Comparison of ENCODE assay signal across 16 mouse cellular contexts in the genomic region with DNA sequence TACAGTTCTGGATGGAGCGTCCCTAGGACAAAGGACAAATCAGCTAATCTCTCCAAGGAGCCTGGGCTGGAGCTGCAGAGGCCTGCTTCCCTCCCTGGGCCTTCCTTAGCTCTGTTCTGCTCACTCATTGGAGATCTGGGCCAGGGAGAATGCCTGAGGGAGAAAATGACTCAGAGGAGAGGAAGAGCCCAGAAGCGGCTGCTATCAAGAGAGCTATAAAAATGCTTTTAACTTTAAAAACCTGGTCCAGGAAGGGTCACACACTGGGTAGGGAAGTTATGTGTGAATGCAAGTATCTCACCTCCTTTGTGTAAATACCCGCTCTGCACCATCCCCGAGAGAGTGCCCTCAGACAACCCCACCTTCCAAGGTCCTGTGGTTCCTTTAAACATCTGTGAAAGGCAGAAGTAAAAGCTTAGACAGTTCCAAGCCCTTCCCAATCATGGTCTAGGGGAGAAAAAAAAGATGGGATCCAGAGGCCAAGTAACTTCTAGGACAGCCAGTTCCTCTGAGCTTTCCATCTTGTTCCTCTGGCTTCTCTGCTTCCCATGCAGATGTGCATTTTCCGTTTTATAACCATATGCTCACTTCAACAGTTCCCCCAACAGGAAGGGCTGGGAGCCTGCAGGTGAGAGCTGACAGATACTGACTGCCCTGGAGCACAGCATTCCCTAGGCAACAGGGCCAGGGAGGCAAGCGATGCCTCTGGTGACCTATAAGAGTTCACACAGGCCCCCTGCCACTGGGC. TPM values are rescaled to one million over a fixed set of nuclear protein-coding genes. Genes with fewer than 3 reads are reported as not detected.
DNase-seq lines count a peak whose midpoint lies in the region; ATAC-seq and TF ChIP-seq lines count a peak whose summit lies in the region.
"Had no signal": no experiment of that assay in that cellular context is flagged by ENCODE, and none has a peak within 500 bp of the region (broad histone marks: within the 10 kb centered on the region; RNA-seq: fewer than 3 reads in every experiment).

No protein-coding gene starts in this region.

- no peak overlapping the region for H3K4me3 ChIP-seq in gastrocnemius, adult 2 months
- no peak overlapping the region for H3K4me3 ChIP-seq in brown adipose tissue, adult 24 weeks (ENCODE audit: insufficient read depth, low read depth, low read length)
- no peak overlapping the region for H3K4me3 ChIP-seq in heart, embryonic 11.5 days (ENCODE audit: low read depth, low read length)
- H3K4me3 ChIP-seq in limb, embryonic 12.5 days (replicated peaks): no peak overlapping the region
- no peak overlapping the region for H3K4me3 ChIP-seq in midbrain, embryonic 11.5 days (ENCODE audit: low read depth, low read length)
- no peak overlapping the region for H3K4me3 ChIP-seq in liver, embryonic 11.5 days (ENCODE audit: low read depth, low read length)
- H3K4me3 ChIP-seq: forebrain, embryonic 15.5 days; midbrain, embryonic 10.5 days had no signal

- no peak for TF ChIP-seq CTCF in gastrocnemius, adult 2 months (IDR thresholded peaks at IDR 0.05)

- WGBS in heart, embryonic 11.5 days (ENCODE audit: insufficient replicate concordance): 57% methylated on average over 6 of the region's 6 CpGs
- WGBS in limb, embryonic 12.5 days: 49% methylated on average over 6 of the region's 6 CpGs
- 75% methylated on average over 6 of the region's 6 CpGs for WGBS in midbrain, embryonic 11.5 days
- WGBS in liver, embryonic 11.5 days: 63% methylated on average over 6 of the region's 6 CpGs

- H3K9ac ChIP-seq in heart, embryonic 11.5 days (ENCODE audit: low read depth, low read length): no peak overlapping the region
- no peak overlapping the region for H3K9ac ChIP-seq in limb, embryonic 12.5 days (replicated peaks)
- H3K9ac ChIP-seq in midbrain, embryonic 11.5 days (ENCODE audit: low read length): no peak overlapping the region
- no peak overlapping the region for H3K9ac ChIP-seq in liver, embryonic 11.5 days (ENCODE audit: low read depth, low read length)
- H3K9ac ChIP-seq: forebrain, embryonic 15.5 days; lung, embryonic 14.5 days had no signal

- no peaks in the 10 kb centered on the region for H3K36me3 ChIP-seq in heart, embryonic 11.5 days (ENCODE audit: control insufficient read depth, insufficient read depth, low read length)
- H3K36me3 ChIP-seq in limb, embryonic 12.5 days: no peaks in the 10 kb centered on the region
- H3K36me3 ChIP-seq in midbrain, embryonic 11.5 days (ENCODE audit: control insufficient read depth, insufficient read depth, low read length): no peaks in the 10 kb centered on the region
- H3K36me3 ChIP-seq in liver, embryonic 11.5 days (ENCODE audit: control insufficient read depth, insufficient read depth, low read length): no peaks in the 10 kb centered on the region
- H3K36me3 ChIP-seq: forebrain, embryonic 15.5 days; midbrain, embryonic 10.5 days had no signal

- peak overlapping the region; percentile 76 for H3K27ac ChIP-seq in gastrocnemius, adult 2 months
- 0 out of 2 replicates have a peak overlapping the region, but pooled peaks have one; percentile 10 for H3K27ac ChIP-seq in brown adipose tissue, adult 24 weeks (replicated peaks; ENCODE audit: low read depth, low read length)
- peak overlapping the region; percentile 54; the same call in 1 of the 2 replicates for H3K27ac ChIP-seq in heart, embryonic 11.5 days (ENCODE audit: low read depth, low read length)
- H3K27ac ChIP-seq in limb, embryonic 12.5 days: peak overlapping the region; percentile 66
- no peak overlapping the region for H3K27ac ChIP-seq in midbrain, embryonic 11.5 days (ENCODE audit: low read depth, low read length)
- no peak overlapping the region for H3K27ac ChIP-seq in liver, embryonic 11.5 days (ENCODE audit: low read depth, low read length)
- H3K27ac ChIP-seq: forebrain, embryonic 15.5 days; midbrain, embryonic 10.5 days had no signal

- H3K9me3 ChIP-seq in heart, embryonic 11.5 days (replicated peaks; ENCODE audit: control insufficient read depth, low read length): no peaks in the 10 kb centered on the region
- H3K9me3 ChIP-seq in limb, embryonic 12.5 days: no peaks in the 10 kb centered on the region
- H3K9me3 ChIP-seq in midbrain, embryonic 11.5 days (ENCODE audit: control insufficient read depth, low read length): no peaks in the 10 kb centered on the region
- H3K9me3 ChIP-seq in liver, embryonic 11.5 days (ENCODE audit: control insufficient read depth, low read length): no peaks in the 10 kb centered on the region
- H3K9me3 ChIP-seq: forebrain, embryonic 15.5 days; midbrain, embryonic 10.5 days had no signal

- H3K4me1 ChIP-seq in brown adipose tissue, adult 24 weeks (ENCODE audit: control insufficient read depth, insufficient read depth, insufficient read length, low read length): peaks cover 7% of the 10 kb centered on the region; the same call in 1 of the 2 replicates
- H3K4me1 ChIP-seq in heart, embryonic 11.5 days (ENCODE audit: control insufficient read depth, insufficient read depth, low read length): peaks cover 11% of the 10 kb centered on the region; the same call in 1 of the 2 replicates
- H3K4me1 ChIP-seq in limb, embryonic 12.5 days (replicated peaks): peaks cover 36% of the 10 kb centered on the region
- H3K4me1 ChIP-seq in midbrain, embryonic 11.5 days (ENCODE audit: control insufficient read depth, insufficient read depth, low read length): peaks cover 12% of the 10 kb centered on the region
- H3K4me1 ChIP-seq in liver, embryonic 11.5 days (replicated peaks; ENCODE audit: control insufficient read depth, insufficient read depth, low read length): peaks cover 14% of the 10 kb centered on the region

- ATAC-seq in heart, embryonic 11.5 days (replicated peaks; ENCODE audit: insufficient number of reproducible peaks, low FRiP score, low TSS enrichment): no peak
- no peak for ATAC-seq in limb, embryonic 12.5 days (ENCODE audit: insufficient number of reproducible peaks, insufficient read depth, low FRiP score, low TSS enrichment, low read depth)
- ATAC-seq in midbrain, embryonic 11.5 days (ENCODE audit: low FRiP score): no peak
- ATAC-seq in liver, embryonic 11.5 days (replicated peaks; ENCODE audit: low FRiP score): no peak
- ATAC-seq: forebrain, embryonic 15.5 days; Patski had no signal

- intact Hi-C loops in gastrocnemius, adult 2 months (cut with DNase I): no loop called here

- 0 out of 2 replicates have a peak, but pooled peaks cover 2% of the 10 kb centered on the region for H3K27me3 ChIP-seq in heart, embryonic 11.5 days (ENCODE audit: control insufficient read depth, insufficient read depth, low read length)
- peaks cover 3% of the 10 kb centered on the region; the same call in 1 of the 2 replicates for H3K27me3 ChIP-seq in limb, embryonic 12.5 days
- H3K27me3 ChIP-seq in midbrain, embryonic 11.5 days (ENCODE audit: control insufficient read depth, insufficient read depth, low read length): peaks cover 6% of the 10 kb centered on the region; the same call in 1 of the 2 replicates
- H3K27me3 ChIP-seq in liver, embryonic 11.5 days (replicated peaks; ENCODE audit: control insufficient read depth, insufficient read depth, low read length): peaks cover 13% of the 10 kb centered on the region
- H3K27me3 ChIP-seq: forebrain, embryonic 15.5 days; Patski had no signal

- no peak overlapping the region for H3K4me2 ChIP-seq in heart, embryonic 11.5 days
- H3K4me2 ChIP-seq in limb, embryonic 12.5 days: no peak overlapping the region
- H3K4me2 ChIP-seq in midbrain, embryonic 11.5 days: no peak overlapping the region
- no peak overlapping the region for H3K4me2 ChIP-seq in liver, embryonic 11.5 days
- H3K4me2 ChIP-seq: forebrain, embryonic 15.5 days; lung, embryonic 14.5 days had no signal

- peak; percentile 61 for DNase-seq in gastrocnemius, adult 2 months
- DNase-seq in gastrocnemius, postnatal 4 days (ENCODE audit: low spot score in 2 of 2): no peak
- DNase-seq in midbrain, embryonic 11.5 days (ENCODE audit: low spot score, missing footprints): no peak
- no peak for DNase-seq in liver, embryonic 11.5 days (ENCODE audit: low spot score)
- DNase-seq in embryo, embryonic 9.5 days (ENCODE audit: extremely low spot score): no peak
- DNase-seq: adrenal gland, postnatal 10 days; cerebellum, adult 2 months; kidney, adult 18-20 months; lung, embryonic 14.5 days had no signal

RNA-seq across cellular contexts. Expression of a gene that starts 3.5 kb away (rescaled TPM):
- 10 to 100 TPM; 24.3 to 32.0 TPM for total RNA-seq in gastrocnemius, adult 2 months (2021)
- 10 to 100 TPM; 32.8 to 37.3 TPM for total RNA-seq in gastrocnemius, postnatal 4 days (2021)
- 0.67 TPM in 1 of 2 replicates, not detected in the other for polyA plus RNA-seq in brown adipose tissue, adult 24 weeks (2012; ENCODE audit: insufficient read depth, insufficient read length, missing spikeins)
- 8.6 and 9.2 TPM in 2 replicates for polyA plus RNA-seq in heart, embryonic 11.5 days (2014; fragmentation: Nextera tagmentation; extraction: Ambion mirVana)
- polyA plus RNA-seq in limb, embryonic 12.5 days (2016; fragmentation: Nextera tagmentation; extraction: Ambion mirVana): 25.2 and 26.7 TPM in 2 replicates
- polyA plus RNA-seq in midbrain, embryonic 11.5 days (2014; fragmentation: Nextera tagmentation; extraction: Ambion mirVana): 17.8 and 18.1 TPM in 2 replicates
- 5.0 and 6.8 TPM in 2 replicates for polyA plus RNA-seq in liver, embryonic 11.5 days (2014; fragmentation: Nextera tagmentation; extraction: Ambion mirVana)

RNA-seq across cellular contexts. Expression of a gene that starts 17.5 kb away (rescaled TPM):
- total RNA-seq in gastrocnemius, adult 2 months (2021): 10 to 100 TPM; 38.7 to 50.9 TPM
- 10 to 100 TPM; 44.6 to 45.1 TPM for total RNA-seq in gastrocnemius, postnatal 4 days (2021)
- polyA plus RNA-seq in brown adipose tissue, adult 24 weeks (2012; ENCODE audit: insufficient read depth, insufficient read length, missing spikeins): 29.8 and 38.4 TPM in 2 replicates
- 60.6 and 68.3 TPM in 2 replicates for polyA plus RNA-seq in heart, embryonic 11.5 days (2014; fragmentation: Nextera tagmentation; extraction: Ambion mirVana)
- 36.6 and 48.4 TPM in 2 replicates for polyA plus RNA-seq in limb, embryonic 12.5 days (2016; fragmentation: Nextera tagmentation; extraction: Ambion mirVana)
- polyA plus RNA-seq in midbrain, embryonic 11.5 days (2014; fragmentation: Nextera tagmentation; extraction: Ambion mirVana): 72.3 and 83.0 TPM in 2 replicates
- 78.6 and 80.2 TPM in 2 replicates for polyA plus RNA-seq in liver, embryonic 11.5 days (2014; fragmentation: Nextera tagmentation; extraction: Ambion mirVana)

RNA-seq across cellular contexts. Expression of a gene that starts 49.7 kb away (rescaled TPM):
- total RNA-seq in gastrocnemius, adult 2 months (2021): under 1 TPM in 1 of 2 experiments, not detected in 1; 0.06 TPM
- under 1 TPM; 0.02 to 0.10 TPM for total RNA-seq in gastrocnemius, postnatal 4 days (2021)
- not detected in 2 replicates for polyA plus RNA-seq in brown adipose tissue, adult 24 weeks (2012; ENCODE audit: insufficient read depth, insufficient read length, missing spikeins)
- polyA plus RNA-seq in heart, embryonic 11.5 days (2014; fragmentation: Nextera tagmentation; extraction: Ambion mirVana): 0.31 TPM in 1 of 2 replicates, not detected in the other
- polyA plus RNA-seq in limb, embryonic 12.5 days (2016; fragmentation: Nextera tagmentation; extraction: Ambion mirVana): 0.35 TPM in 2 replicates
- polyA plus RNA-seq in midbrain, embryonic 11.5 days (2014; fragmentation: Nextera tagmentation; extraction: Ambion mirVana): 0.08 and 0.14 TPM in 2 replicates
- 0.16 TPM in 1 of 2 replicates, not detected in the other for polyA plus RNA-seq in liver, embryonic 11.5 days (2014; fragmentation: Nextera tagmentation; extraction: Ambion mirVana)
- total RNA-seq: adrenal gland, postnatal 10 days had no signal
- polyA plus RNA-seq: forebrain, embryonic 15.5 days; heart, embryonic 14.5 days had no signal

Comparison
In these comparisons a context has a peak if more than half of its experiments do, and no peak if none do; other contexts are left out.
1. H3K27ac ChIP-seq: peak in gastrocnemius, adult 2 months (single experiment), brown adipose tissue, adult 24 weeks (single experiment), heart, embryonic 11.5 days (single experiment) and limb, embryonic 12.5 days (single experiment); none in midbrain, embryonic 11.5 days (single experiment) and liver, embryonic 11.5 days (single experiment).